Comparison of ENCODE assay signal across 8 mouse cellular contexts in the genomic region with DNA sequence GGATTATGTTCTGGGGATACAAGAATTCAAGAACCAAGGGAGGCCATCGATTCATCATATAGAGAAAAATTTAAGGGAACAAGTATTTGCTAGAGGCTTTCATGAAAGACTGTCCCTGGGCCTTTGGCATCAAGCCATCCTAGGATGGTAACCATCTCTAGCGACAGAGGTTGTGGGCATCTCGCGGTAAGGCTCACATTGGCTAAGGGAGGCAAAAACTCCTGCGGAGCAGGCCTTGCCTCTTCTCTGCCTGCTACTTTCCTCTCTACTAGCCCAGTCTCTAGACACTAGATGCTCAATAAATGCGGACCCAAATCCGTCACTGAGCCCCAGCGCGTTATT. TPM values are rescaled to one million over a fixed set of nuclear protein-coding genes. Genes with fewer than 3 reads are reported as not detected.
DNase-seq lines count a peak whose midpoint lies in the region; ATAC-seq and TF ChIP-seq lines count a peak whose summit lies in the region.

TSS of gene Gnao1 (plus strand) at position 281 of the 342 bp plus-strand sequence.

- peak within 1 kb of the TSS; percentile 91 for H3K4me3 ChIP-seq in testis, adult 2 months (ENCODE audit: control insufficient read depth, low read depth, low read length)
- H3K4me3 ChIP-seq in limb, embryonic 11.5 days (ENCODE audit: low read depth, low read length): peak within 1 kb of the TSS; percentile 58
- peak within 1 kb of the TSS; percentile 66 for H3K4me3 ChIP-seq in stomach, embryonic 15.5 days (replicated peaks)

- no peaks in the 10 kb centered on the region for H3K9me3 ChIP-seq in limb, embryonic 11.5 days (ENCODE audit: control insufficient read depth, low read length)
- H3K9me3 ChIP-seq in stomach, embryonic 15.5 days: no peaks in the 10 kb centered on the region

- peaks cover 19% of the 10 kb centered on the region for H3K4me1 ChIP-seq in testis, adult 2 months (ENCODE audit: control insufficient read depth, insufficient read depth, low read length)
- peaks cover 9% of the 10 kb centered on the region; the same call in 1 of the 2 replicates for H3K4me1 ChIP-seq in limb, embryonic 11.5 days (ENCODE audit: control insufficient read depth, insufficient read depth, low read length)
- H3K4me1 ChIP-seq in stomach, embryonic 15.5 days: peaks cover 22% of the 10 kb centered on the region

- intact Hi-C loops in heart, postnatal 14 days (cut with DNase I): loop anchor here (5.0 kb wide), 1 partner anchor 123 kb away; no protein-coding TSS in a partner anchor

- TF ChIP-seq CTCF in testis, adult 2 months (IDR thresholded peaks at IDR 0.05; ENCODE audit: control insufficient read depth, insufficient read depth, insufficient replicate concordance, low read depth, low read length): no peak

- peak in 1 of 2 experiments; percentile 61 for DNase-seq in frontal cortex, adult 2 months (ENCODE audit: extremely low spot score in 1 of 2, low spot score in 1 of 2)
- DNase-seq in frontal cortex, postnatal 36 days (ENCODE audit: low spot score in 2 of 2): no peak
- no peak for DNase-seq in testis, postnatal 10 days (ENCODE audit: low spot score)
- DNase-seq in heart, postnatal 14 days: no peak
- no peak for DNase-seq in limb, embryonic 11.5 days (ENCODE audit: low spot score)
- no peak for DNase-seq in frontal cortex, postnatal 25 days (ENCODE audit: low spot score in 2 of 2)

- peak within 1 kb of the TSS; percentile 55 for H3K9ac ChIP-seq in limb, embryonic 11.5 days (ENCODE audit: low read length)
- H3K9ac ChIP-seq in stomach, embryonic 15.5 days: peak within 1 kb of the TSS; percentile 37

- H3K27me3 ChIP-seq in testis, adult 2 months (ENCODE audit: control insufficient read depth, insufficient read depth, low read length): no peaks in the 10 kb centered on the region
- peaks cover 29% of the 10 kb centered on the region for H3K27me3 ChIP-seq in limb, embryonic 11.5 days (ENCODE audit: control insufficient read depth, insufficient read depth, low read length)
- H3K27me3 ChIP-seq in stomach, embryonic 15.5 days (replicated peaks): peaks cover 22% of the 10 kb centered on the region

- WGBS in limb, embryonic 11.5 days: 11% methylated on average over 9 of the region's 9 CpGs
- WGBS in stomach, embryonic 15.5 days: 14% methylated on average over 9 of the region's 9 CpGs

- peak within 1 kb of the TSS; percentile 87 for H3K27ac ChIP-seq in testis, adult 2 months (ENCODE audit: control insufficient read depth, insufficient read depth, low read depth, low read length)
- no peak within 1 kb of the TSS for H3K27ac ChIP-seq in limb, embryonic 11.5 days (replicated peaks; ENCODE audit: low read depth, low read length)
- peak within 1 kb of the TSS; percentile 68 for H3K27ac ChIP-seq in stomach, embryonic 15.5 days

- H3K4me2 ChIP-seq in limb, embryonic 11.5 days (ENCODE audit: low read depth, severe bottlenecking): peak within 1 kb of the TSS; percentile 82
- peak within 1 kb of the TSS; percentile 88 for H3K4me2 ChIP-seq in stomach, embryonic 15.5 days

- H3K36me3 ChIP-seq in testis, adult 2 months (ENCODE audit: control insufficient read depth, insufficient read depth, low read length): no peaks in the 10 kb centered on the region
- H3K36me3 ChIP-seq in limb, embryonic 11.5 days (ENCODE audit: control insufficient read depth, insufficient read depth, low read length): no peaks in the 10 kb centered on the region
- no peaks in the 10 kb centered on the region for H3K36me3 ChIP-seq in stomach, embryonic 15.5 days

- ATAC-seq in limb, embryonic 11.5 days (ENCODE audit: insufficient number of reproducible peaks, low FRiP score, low TSS enrichment, low read depth): no peak
- no peak for ATAC-seq in stomach, embryonic 15.5 days (ENCODE audit: insufficient read depth, low FRiP score, low read depth)

- TF ChIP-seq POLR2A in testis, adult 2 months (IDR thresholded peaks at IDR 0.05; ENCODE audit: control insufficient read depth, low read depth, low read length): no peak

RNA-seq across cellular contexts. Expression of gene Gnao1, which starts in this region (rescaled TPM):
- polyA plus RNA-seq in frontal cortex, adult 2 months (2012; rRNA removed): 430 and 444 TPM in 2 replicates
- polyA plus RNA-seq in testis, adult 2 months (2012; rRNA removed): 27.0 and 28.4 TPM in 2 replicates
- 10 to 100 TPM; 20.0 to 26.8 TPM for total RNA-seq in heart, postnatal 14 days (2021)
- polyA plus RNA-seq in limb, embryonic 11.5 days (2014; fragmentation: Nextera tagmentation; extraction: Ambion mirVana): 1.1 and 2.2 TPM in 2 replicates
- polyA plus RNA-seq in stomach, embryonic 15.5 days (2015; fragmentation: Nextera tagmentation; extraction: Ambion mirVana): 14.9 and 15.1 TPM in 2 replicates

Comparison
In these comparisons a context has a peak if more than half of its experiments do, and no peak if none do; other contexts are left out.
1. RNA of gene Gnao1 (polyA plus RNA-seq): 430 to 444 TPM in frontal cortex, adult 2 months; 27.0 to 28.4 TPM in testis, adult 2 months, 14.9 to 15.1 TPM in stomach, embryonic 15.5 days and 1.1 to 2.2 TPM in limb, embryonic 11.5 days; every median in the first group is over 10 times any median in the second.
2. Peak in every context shown above with its lines, with median percentiles within 50 percentile points of each other: H3K4me3 ChIP-seq.